Mouse (Mus musculus) heart, embryonic 11.5 days (tissue): ENCODE measurements around the gene Arhgap5. TPM values are rescaled to one million over a fixed set of nuclear protein-coding genes. Genes with fewer than 3 reads are reported as not detected.
"Not testable (repeated sequence)": the region's sequence is repeated elsewhere in the genome, so short reads cannot be mapped to it uniquely, and the experiment has no call there.

ENCODE experiments used
- ATAC-seq: fragments of 200-750 bp; cut with Nextera tagmentation; replicated peaks from 2 replicates; pipeline ENCODE4 v1.8.0; 2017; ENCODE audit warnings: moderate library complexity; ENCODE audit not compliant: insufficient number of reproducible peaks, low FRiP score, low TSS enrichment
- H3K27ac ChIP-seq: fragments of 300-500 bp; sonication (generic); 2 replicates; pipeline ENCODE4 v1.5.1; 2014; ENCODE audit warnings: mild to moderate bottlenecking, low read depth, low read length
- H3K27me3 ChIP-seq: fragments of 300-500 bp; sonication (generic); 2 replicates; pipeline ENCODE4 v1.6.1; 2014; ENCODE audit warnings: mild to moderate bottlenecking, low read length, mixed read lengths; ENCODE audit not compliant: control insufficient read depth, insufficient read depth
- H3K36me3 ChIP-seq: fragments of 300-500 bp; sonication (generic); 2 replicates; pipeline ENCODE4 v1.6.1; 2014; ENCODE audit warnings: mild to moderate bottlenecking, low read length, moderate library complexity, mixed read lengths; ENCODE audit not compliant: control insufficient read depth, insufficient read depth
- H3K4me1 ChIP-seq: fragments of 300-500 bp; sonication (generic); 2 replicates; pipeline ENCODE4 v1.6.1; 2014; ENCODE audit warnings: low read length; ENCODE audit not compliant: control insufficient read depth, insufficient read depth
- H3K4me2 ChIP-seq: fragments of 300-500 bp; sonication (generic); 2 replicates; pipeline ENCODE4 v1.6.1; 2014; ENCODE audit warnings: mild to moderate bottlenecking, moderate library complexity
- H3K4me3 ChIP-seq: fragments of 300-500 bp; sonication (generic); 2 replicates; pipeline ENCODE4 v1.5.1; 2014; ENCODE audit warnings: low read depth, low read length
- H3K9ac ChIP-seq: fragments of 300-500 bp; sonication (generic); 2 replicates; pipeline ENCODE4 v1.6.1; 2014; ENCODE audit warnings: mild to moderate bottlenecking, low read depth, low read length, moderate library complexity
- H3K9me3 ChIP-seq: fragments of 300-500 bp; sonication (generic); replicated peaks from 2 replicates; pipeline ENCODE4 v1.6.1; 2016; ENCODE audit warnings: low read length; ENCODE audit not compliant: control insufficient read depth
- WGBS: fragments of 180-500 bp; shearing (Covaris S2); extraction: QIAGEN DNeasy Blood & Tissue Kit; methylation state at CpG from one replicate; pipeline ENCODE4 v1.1.7; 2014; ENCODE audit not compliant: insufficient replicate concordance; 5-methylcytosine and 5-hydroxymethylcytosine counted together
- polyA plus RNA-seq: library from polyadenylated mRNA; unstranded; fragments of >200 nt; fragmentation: Nextera tagmentation; extraction: Ambion mirVana; gene quantifications from 2 replicates; pipeline ENCODE4 v1.2.1, GENCODE M21; 2014

Arhgap5 gene
- polyA plus RNA-seq, 1 experiment from 2014 or later, result 42.3 TPM

- Histone ChIP-seq H3K4me3 (no peak overlapping the region), H3K27ac (no peak overlapping the region), H3K9me3 (no peaks in the 10 kb centered on the region), H3K4me1 (no peaks in the 10 kb centered on the region), H3K9ac (no peak overlapping the region), H3K36me3 (no peaks in the 10 kb centered on the region), H3K4me2 (no peak overlapping the region), H3K27me3 (no peaks in the 10 kb centered on the region)
- ATAC-seq, result no peak
- WGBS, result 90% methylated on average over 5 of the region's 5 CpGs
These were observed 61.9 kb downstream of the Arhgap5 start for GRCm38 (mm10) chr12:52565654-52566053.

DNA sequence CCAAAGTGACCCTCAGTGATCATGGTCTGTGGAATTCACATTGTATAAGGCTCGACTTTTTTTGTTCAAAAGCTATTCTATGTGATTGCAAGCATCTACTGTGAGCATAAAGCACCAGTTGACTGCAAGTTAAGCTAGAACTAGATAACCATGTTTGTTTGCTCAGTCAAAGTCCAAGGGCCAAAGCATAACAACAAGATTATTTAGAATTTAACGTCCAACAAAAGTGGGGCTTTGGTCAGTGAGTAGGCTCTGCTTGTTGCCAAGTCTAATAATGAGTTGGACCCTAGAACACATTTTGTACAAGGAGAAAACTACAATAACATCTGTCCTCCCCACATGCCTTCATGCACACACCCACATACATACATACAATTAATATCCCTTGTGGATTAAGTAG is 69.6 kb downstream of the Arhgap5 start:
- no peak for ATAC-seq
- Histone ChIP-seq H3K4me2 (no peak overlapping the region), H3K4me1 (no peaks in the 10 kb centered on the region), H3K4me3 (no peak overlapping the region), H3K9me3 (no peaks in the 10 kb centered on the region), H3K9ac (no peak overlapping the region), H3K27me3 (no peaks in the 10 kb centered on the region), H3K27ac (no peak overlapping the region), H3K36me3 (peaks cover 3% of the 10 kb centered on the region; the same call in 1 of the 2 replicates)
- WGBS, result 89% methylated on average over 2 of the region's 2 CpGs

- H3K9me3 ChIP-seq, H3K27me3 ChIP-seq, H3K27ac ChIP-seq, H3K4me2 ChIP-seq, H3K36me3 ChIP-seq, H3K9ac ChIP-seq, ATAC-seq, H3K4me3 ChIP-seq, H3K4me1 ChIP-seq: not testable (repeated sequence)
- WGBS, result 71% methylated on average over 2 of the region's 2 CpGs
These were observed 82.7 kb downstream of the Arhgap5 start for GRCm38 (mm10) chr12:52586466-52586865.

- H3K27ac ChIP-seq, result no peak overlapping the region
- WGBS, result 71% methylated on average over 2 of the region's 2 CpGs
- no peak overlapping the region for H3K4me3 ChIP-seq
- H3K9me3 ChIP-seq, result no peaks in the 10 kb centered on the region
- H3K4me2 ChIP-seq, result no peak overlapping the region
- no peaks in the 10 kb centered on the region for H3K27me3 ChIP-seq
- no peaks in the 10 kb centered on the region for H3K4me1 ChIP-seq
- no peak overlapping the region for H3K9ac ChIP-seq
- H3K36me3 ChIP-seq, result no peaks in the 10 kb centered on the region
- no peak for ATAC-seq
These were observed 83.8 kb downstream of the Arhgap5 start for GRCm38 (mm10) chr12:52587473-52588010.

- Histone ChIP-seq H3K9me3 (no peaks in the 10 kb centered on the region), H3K27me3 (no peaks in the 10 kb centered on the region), H3K27ac (no peak overlapping the region), H3K4me1 (no peaks in the 10 kb centered on the region), H3K36me3 (no peaks in the 10 kb centered on the region), H3K9ac (no peak overlapping the region), H3K4me2 (no peak overlapping the region), H3K4me3 (no peak overlapping the region)
- ATAC-seq, result no peak
- 82% methylated on average over 7 of the region's 7 CpGs for WGBS
These were observed 91.8 kb downstream of the Arhgap5 start for GRCm38 (mm10) chr12:52595389-52596185.

- Histone ChIP-seq H3K27ac (no peak overlapping the region), H3K9ac (peak overlapping the region; percentile 82)
- WGBS, result 20% methylated on average over 2 of the region's 2 CpGs
These were observed 98.7 kb downstream of the Arhgap5 start for GRCm38 (mm10) chr12:52602471-52602870.

GRCm38 (mm10) chr12:52602883-52603694 is 99.3 kb downstream of the Arhgap5 start:
- H3K9me3 ChIP-seq, result no peaks in the 10 kb centered on the region
- H3K4me2 ChIP-seq, result peak overlapping the region; percentile 70
- H3K9ac ChIP-seq, result peak overlapping the region; percentile 82
- H3K27ac ChIP-seq, result peak overlapping the region; percentile 76
- under 1% methylated on average over 35 of the region's 35 CpGs for WGBS
- H3K4me1 ChIP-seq, result no peaks in the 10 kb centered on the region
- no peaks in the 10 kb centered on the region for H3K36me3 ChIP-seq
- ATAC-seq, result peak; percentile 89
- no peaks in the 10 kb centered on the region for H3K27me3 ChIP-seq
- H3K4me3 ChIP-seq, result peak overlapping the region; percentile 84

More at GRCm38 (mm10) chr12:52602471-52602870, 98.7 kb downstream of the Arhgap5 start:
- Histone ChIP-seq H3K36me3 (no peaks in the 10 kb centered on the region), H3K4me2 (peak overlapping the region; percentile 70), H3K4me1 (no peaks in the 10 kb centered on the region), H3K9me3 (no peaks in the 10 kb centered on the region), H3K27me3 (no peaks in the 10 kb centered on the region), H3K4me3 (peak overlapping the region; percentile 84)
- ATAC-seq, result no peak

DNA sequence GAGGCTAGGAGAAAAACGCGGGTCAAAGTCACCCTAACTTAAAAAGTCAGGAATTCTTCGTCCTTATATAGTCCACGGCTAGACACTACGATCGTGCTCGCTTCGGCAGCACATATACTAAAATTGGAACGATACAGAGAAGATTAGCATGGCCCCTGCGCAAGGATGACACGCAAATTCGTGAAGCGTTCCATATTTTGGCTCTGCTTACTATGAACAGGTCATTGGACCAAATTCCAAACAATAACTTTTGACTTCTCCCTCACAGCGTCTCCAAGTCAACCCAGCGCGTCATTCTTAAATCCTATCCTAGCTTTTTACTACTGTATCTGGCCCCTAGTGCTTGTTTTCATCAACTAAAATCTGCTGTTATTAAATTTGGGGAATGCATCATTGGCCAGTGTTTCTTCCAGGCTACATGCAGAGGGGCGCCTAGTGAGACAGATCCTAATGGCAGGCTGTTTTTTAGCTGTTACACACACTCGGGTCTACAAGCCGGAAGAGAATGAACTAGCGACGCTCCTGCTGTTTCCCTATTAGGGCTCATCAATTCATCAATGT is 100.0 kb downstream of the Arhgap5 start:
- Histone ChIP-seq H3K9me3 (no peaks in the 10 kb centered on the region), H3K27ac (peak overlapping the region; percentile 76), H3K27me3 (no peaks in the 10 kb centered on the region), H3K36me3 (no peaks in the 10 kb centered on the region), H3K9ac (peak overlapping the region; percentile 82), H3K4me2 (peak overlapping the region; percentile 70), H3K4me3 (peak overlapping the region; percentile 84), H3K4me1 (no peaks in the 10 kb centered on the region)
- WGBS, result 0% methylated on average over 21 of the region's 21 CpGs
- peak; percentile 81 for ATAC-seq
